Mouse (Mus musculus): Measurements from ENCODE around the gene Zdhhc14. TPM values are rescaled to one million over a fixed set of nuclear protein-coding genes. Genes with fewer than 3 reads are reported as not detected.

Gene Zdhhc14
- polyA plus RNA-seq, 1 experiment from 2014 or later: 1.5 TPM

DNA sequence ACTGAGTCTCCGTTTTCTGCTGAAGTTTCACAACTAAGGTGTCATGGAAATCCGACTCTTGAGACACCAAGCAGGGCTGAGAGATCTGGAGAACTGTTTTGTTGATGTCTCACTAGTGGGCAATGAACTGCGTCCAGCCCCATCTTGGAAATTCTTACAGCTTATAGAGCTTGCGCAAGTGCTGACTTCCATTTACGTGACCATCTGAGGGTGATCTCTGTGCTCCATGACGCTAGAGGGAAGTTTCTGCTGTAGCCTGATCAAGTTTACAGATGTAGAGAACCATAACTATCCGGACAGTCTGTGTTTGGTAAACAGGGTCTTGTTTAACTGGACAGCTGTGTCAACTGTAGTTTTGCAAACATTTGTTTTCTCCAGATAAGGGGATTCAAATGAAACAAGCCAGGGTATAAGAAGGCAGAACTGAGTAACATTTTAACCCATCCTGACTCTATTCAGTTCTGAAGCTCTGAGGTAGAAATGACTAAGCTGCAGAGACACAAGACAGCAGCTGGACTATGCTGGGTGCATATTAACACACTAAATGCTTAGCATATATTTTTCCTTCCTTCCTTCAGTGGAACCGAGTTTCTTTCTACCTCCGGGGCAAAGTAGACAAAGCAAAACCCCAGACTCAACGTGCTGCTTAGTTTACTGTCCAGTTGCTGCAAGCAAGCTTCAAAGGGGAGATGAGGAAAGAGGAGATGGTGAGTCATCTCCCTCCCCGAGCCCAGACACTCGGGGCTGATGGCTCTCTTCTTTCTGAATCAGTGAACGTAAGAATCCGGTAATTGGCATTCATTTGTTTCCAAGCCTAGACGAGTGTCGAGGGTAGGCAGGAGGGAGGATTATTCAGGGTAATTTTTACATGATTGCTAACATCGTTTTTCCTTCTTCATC is 77.0 kb downstream of the Zdhhc14 start:
- Histone ChIP-seq H3K9me3 (replicated peaks) (no peaks in the 10 kb centered on the region), H3K4me3 (no peak overlapping the region), H3K4me1 (no peaks in the 10 kb centered on the region), H3K27me3 (ENCODE audit: low read depth, poor library complexity, severe bottlenecking) (no peaks in the 10 kb centered on the region), H3K27ac (replicated peaks) (no peak overlapping the region), H3K36me3 (no peaks in the 10 kb centered on the region)
- 83% methylated on average over 17 of the region's 17 CpGs for WGBS
- DNase-seq (ENCODE audit: low spot score): no peak

DNA sequence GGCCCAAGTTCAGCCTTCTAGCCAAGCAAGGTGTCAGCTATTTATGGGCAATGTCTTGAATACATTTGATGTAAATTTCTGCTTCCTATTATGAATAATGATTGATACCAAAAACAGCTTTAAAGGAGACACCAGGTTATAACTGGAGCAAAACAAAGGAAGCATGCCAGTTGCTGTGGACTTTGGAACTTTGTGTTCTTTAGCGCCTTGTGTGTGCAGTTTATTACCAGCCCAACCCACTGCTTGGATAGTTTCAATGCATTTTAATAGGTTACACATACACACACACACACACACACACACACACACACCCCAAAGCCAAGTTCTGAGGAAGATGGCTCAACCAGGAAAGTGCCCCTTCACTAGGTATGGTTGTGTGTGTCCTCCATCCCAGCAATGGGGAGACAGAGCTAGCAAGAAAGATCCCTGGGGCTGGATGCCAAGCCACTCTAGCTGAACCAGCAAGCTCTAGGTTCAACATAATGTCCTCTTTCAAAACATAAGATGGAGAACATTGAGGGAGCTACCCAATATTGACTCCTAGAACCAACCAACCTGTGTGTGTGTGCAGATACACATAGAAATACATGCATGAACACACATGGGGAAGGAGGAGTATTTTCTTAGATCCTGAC is 79.9 kb downstream of the Zdhhc14 start:
- H3K9me3 ChIP-seq (replicated peaks): no peaks in the 10 kb centered on the region
- no peaks in the 10 kb centered on the region for H3K36me3 ChIP-seq
- 91% methylated on average over 1 of the region's 1 CpGs for WGBS
- no peak overlapping the region for H3K27ac ChIP-seq (replicated peaks)
- H3K4me1 ChIP-seq: no peaks in the 10 kb centered on the region
- H3K27me3 ChIP-seq (ENCODE audit: low read depth, poor library complexity, severe bottlenecking): no peaks in the 10 kb centered on the region
- no peak for DNase-seq (ENCODE audit: low spot score)
- H3K4me3 ChIP-seq: no peak overlapping the region

GRCm38 (mm10) chr17:5572745-5573420 is 80.5 kb downstream of the Zdhhc14 start:
- no peaks in the 10 kb centered on the region for H3K4me1 ChIP-seq
- H3K36me3 ChIP-seq: no peaks in the 10 kb centered on the region
- no peaks in the 10 kb centered on the region for H3K27me3 ChIP-seq (ENCODE audit: low read depth, poor library complexity, severe bottlenecking)
- H3K4me3 ChIP-seq: no peak overlapping the region
- H3K9me3 ChIP-seq (replicated peaks): no peaks in the 10 kb centered on the region
- no peak overlapping the region for H3K27ac ChIP-seq (replicated peaks)
- no peak for DNase-seq (ENCODE audit: low spot score)

DNA sequence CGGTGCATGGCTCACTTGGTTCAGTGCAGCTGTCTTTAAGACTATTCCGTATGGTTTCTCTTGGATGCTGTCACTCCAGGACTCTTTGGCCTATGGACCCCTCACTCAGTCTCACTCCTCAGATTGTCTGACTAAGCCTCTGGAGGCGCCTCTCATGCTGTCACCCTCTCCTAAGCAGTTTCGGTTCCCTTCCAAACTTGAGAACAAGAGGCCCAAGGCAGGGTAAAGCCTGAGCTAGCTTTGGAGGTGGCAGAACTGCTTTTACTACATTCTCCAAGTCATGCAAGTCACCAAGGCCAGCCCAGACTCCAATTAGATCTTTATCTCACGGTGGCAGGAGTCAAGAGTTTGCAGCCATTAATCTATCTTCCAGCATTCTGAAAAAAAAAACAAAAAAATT is 82.3 kb downstream of the Zdhhc14 start:
- Histone ChIP-seq H3K4me3 (no peak overlapping the region), H3K27ac (replicated peaks) (no peak overlapping the region), H3K36me3 (no peaks in the 10 kb centered on the region), H3K27me3 (ENCODE audit: low read depth, poor library complexity, severe bottlenecking) (no peaks in the 10 kb centered on the region), H3K9me3 (replicated peaks) (no peaks in the 10 kb centered on the region), H3K4me1 (no peaks in the 10 kb centered on the region)
- WGBS: 80% methylated on average over 5 of the region's 5 CpGs
- DNase-seq (ENCODE audit: low spot score): no peak

- Histone ChIP-seq H3K27me3 (ENCODE audit: low read depth, poor library complexity, severe bottlenecking) (no peaks in the 10 kb centered on the region), H3K36me3 (no peaks in the 10 kb centered on the region), H3K4me3 (no peak overlapping the region), H3K4me1 (no peaks in the 10 kb centered on the region), H3K27ac (replicated peaks) (no peak overlapping the region), H3K9me3 (replicated peaks) (no peaks in the 10 kb centered on the region)
- 81% methylated on average over 4 of the region's 4 CpGs for WGBS
- no peak for DNase-seq (ENCODE audit: low spot score)
Observed at GRCm38 (mm10) chr17:5575518-5575917, 83.2 kb downstream of the Zdhhc14 start.

- Histone ChIP-seq H3K9me3 (replicated peaks) (no peaks in the 10 kb centered on the region), H3K36me3 (no peaks in the 10 kb centered on the region), H3K27me3 (ENCODE audit: low read depth, poor library complexity, severe bottlenecking) (no peaks in the 10 kb centered on the region), H3K4me3 (no peak overlapping the region), H3K4me1 (peaks cover 17% of the 10 kb centered on the region), H3K27ac (replicated peaks) (no peak overlapping the region)
- 91% methylated on average over 3 of the region's 3 CpGs for WGBS
- no peak for DNase-seq (ENCODE audit: low spot score)
Observed at GRCm38 (mm10) chr17:5582232-5582631, 89.9 kb downstream of the Zdhhc14 start.

DNA sequence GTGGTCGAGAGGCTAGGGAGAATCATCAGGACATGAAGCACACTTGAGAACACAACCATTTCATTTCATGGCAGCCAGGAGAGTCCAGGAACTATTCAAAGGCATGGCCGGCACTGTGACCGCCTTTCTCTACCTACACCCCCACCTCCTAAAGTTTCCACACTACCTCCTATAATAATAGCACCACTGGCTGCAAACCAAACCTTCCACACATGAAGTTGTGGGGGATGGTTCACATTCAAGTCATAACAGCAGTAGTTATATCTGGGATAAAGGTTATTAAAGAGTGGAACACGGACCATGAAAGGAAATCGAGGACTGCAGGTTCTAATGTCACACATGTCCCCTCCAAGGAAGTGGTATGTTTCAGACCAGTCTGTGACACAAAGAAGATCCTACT is 90.6 kb downstream of the Zdhhc14 start:
- WGBS: 94% methylated on average over 5 of the region's 5 CpGs
- Histone ChIP-seq H3K4me3 (no peak overlapping the region), H3K27ac (replicated peaks) (peak overlapping the region; percentile 76), H3K36me3 (no peaks in the 10 kb centered on the region), H3K27me3 (ENCODE audit: low read depth, poor library complexity, severe bottlenecking) (no peaks in the 10 kb centered on the region), H3K9me3 (replicated peaks) (no peaks in the 10 kb centered on the region), H3K4me1 (peaks cover 17% of the 10 kb centered on the region)
- no peak for DNase-seq (ENCODE audit: low spot score)

DNA sequence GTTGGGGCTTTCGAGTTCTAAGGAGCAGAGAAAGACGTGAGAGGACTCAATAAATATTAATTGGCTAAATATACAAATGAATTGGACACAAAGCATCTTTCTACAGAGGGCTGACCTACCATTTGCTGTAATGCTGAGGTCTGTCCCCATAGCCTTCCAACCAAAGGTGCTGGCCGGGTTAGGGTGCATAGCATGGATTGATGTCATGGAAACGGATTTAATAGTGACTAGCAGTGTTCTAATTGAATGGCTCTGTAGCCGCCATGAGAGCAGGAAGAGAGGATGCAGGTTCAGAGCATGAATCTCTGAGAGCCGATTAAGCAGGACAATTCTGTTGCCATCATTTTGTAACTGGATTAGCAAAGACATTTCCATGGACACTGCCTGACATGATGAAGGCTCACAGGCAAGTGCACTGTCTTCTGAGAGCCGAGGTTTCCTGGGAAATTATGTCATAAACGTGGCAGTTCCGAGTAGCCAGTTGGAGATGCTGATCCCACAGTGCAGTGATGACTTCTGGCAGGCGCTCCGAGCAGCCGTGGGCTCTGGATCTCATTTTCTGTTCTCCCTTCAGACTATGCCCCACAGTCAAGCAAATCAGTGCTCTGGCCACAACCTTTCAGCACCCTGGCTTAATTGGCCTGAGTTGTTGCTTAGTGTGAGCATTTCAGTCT is 91.3 kb downstream of the Zdhhc14 start:
- Histone ChIP-seq H3K27me3 (ENCODE audit: low read depth, poor library complexity, severe bottlenecking) (no peaks in the 10 kb centered on the region), H3K27ac (replicated peaks) (peak overlapping the region; percentile 76), H3K36me3 (no peaks in the 10 kb centered on the region), H3K4me3 (peak overlapping the region; percentile 18; the same call in 1 of the 2 replicates), H3K4me1 (peaks cover 17% of the 10 kb centered on the region), H3K9me3 (replicated peaks) (no peaks in the 10 kb centered on the region)
- WGBS: 58% methylated on average over 12 of the region's 12 CpGs
- peak; percentile 18 for DNase-seq (ENCODE audit: low spot score)

- H3K9me3 ChIP-seq (replicated peaks): no peaks in the 10 kb centered on the region
- no peak for DNase-seq (ENCODE audit: low spot score)
- H3K4me1 ChIP-seq: peaks cover 8% of the 10 kb centered on the region
- H3K27ac ChIP-seq (replicated peaks): no peak overlapping the region
- no peak overlapping the region for H3K4me3 ChIP-seq
- WGBS: 73% methylated on average over 6 of the region's 6 CpGs
- no peaks in the 10 kb centered on the region for H3K27me3 ChIP-seq (ENCODE audit: low read depth, poor library complexity, severe bottlenecking)
- H3K36me3 ChIP-seq: no peaks in the 10 kb centered on the region
Observed at GRCm38 (mm10) chr17:5591604-5592209, 99.3 kb downstream of the Zdhhc14 start.

DNA sequence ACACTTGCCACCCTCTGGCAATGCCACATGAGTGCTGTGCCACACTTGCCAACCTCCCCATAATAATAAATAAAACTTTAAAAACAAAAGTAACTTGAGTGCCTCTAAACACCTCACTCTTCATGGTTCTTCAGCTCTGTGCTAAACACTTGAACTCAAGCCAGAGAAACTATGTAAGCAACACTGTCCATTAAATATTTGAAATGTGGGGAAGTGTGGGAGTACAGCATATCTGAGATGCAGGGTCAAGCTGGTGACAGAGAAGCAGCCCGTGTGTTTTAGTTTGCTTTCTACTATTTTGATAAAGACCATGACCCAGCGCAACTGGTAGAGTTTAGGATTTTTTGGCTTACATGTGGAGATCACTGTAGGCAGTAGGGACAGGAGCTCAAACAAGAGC is 100.7 kb downstream of the Zdhhc14 start:
- no peak overlapping the region for H3K27ac ChIP-seq (replicated peaks)
- no peaks in the 10 kb centered on the region for H3K9me3 ChIP-seq (replicated peaks)
- no peaks in the 10 kb centered on the region for H3K27me3 ChIP-seq (ENCODE audit: low read depth, poor library complexity, severe bottlenecking)
- 83% methylated on average over 2 of the region's 2 CpGs for WGBS
- no peak overlapping the region for H3K4me3 ChIP-seq
- no peaks in the 10 kb centered on the region for H3K36me3 ChIP-seq
- DNase-seq (ENCODE audit: low spot score): no peak
- peaks cover 8% of the 10 kb centered on the region for H3K4me1 ChIP-seq

DNA sequence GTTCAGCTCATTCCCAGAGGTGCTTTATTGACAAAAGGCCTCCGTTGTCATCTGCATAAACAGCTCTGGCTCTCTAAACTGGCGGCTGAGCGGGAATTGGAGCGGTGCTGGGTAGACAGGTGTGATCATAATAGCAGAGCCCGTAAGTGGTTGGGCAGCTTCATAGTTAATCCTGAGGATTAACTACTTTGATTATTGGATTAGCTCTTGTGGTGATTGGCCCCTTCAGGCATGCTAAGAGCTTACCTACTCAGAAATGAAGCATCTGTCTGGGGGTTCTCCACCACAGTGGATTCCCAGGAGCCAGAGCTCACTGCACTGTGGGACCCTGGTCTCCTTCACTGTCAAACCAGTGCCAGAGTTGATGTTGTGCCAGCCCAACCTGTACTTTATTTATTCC is 102.7 kb downstream of the Zdhhc14 start:
- Histone ChIP-seq H3K27me3 (ENCODE audit: low read depth, poor library complexity, severe bottlenecking) (no peaks in the 10 kb centered on the region), H3K27ac (replicated peaks) (no peak overlapping the region), H3K9me3 (replicated peaks) (no peaks in the 10 kb centered on the region), H3K4me1 (peaks cover 8% of the 10 kb centered on the region), H3K4me3 (no peak overlapping the region), H3K36me3 (no peaks in the 10 kb centered on the region)
- DNase-seq (ENCODE audit: low spot score): no peak
- 41% methylated on average over 5 of the region's 5 CpGs for WGBS

GRCm38 (mm10) chr17:5596490-5596889 is 104.1 kb downstream of the Zdhhc14 start:
- H3K4me1 ChIP-seq: peaks cover 8% of the 10 kb centered on the region
- no peaks in the 10 kb centered on the region for H3K36me3 ChIP-seq
- H3K9me3 ChIP-seq (replicated peaks): no peaks in the 10 kb centered on the region
- 65% methylated on average over 3 of the region's 3 CpGs for WGBS
- no peak for DNase-seq (ENCODE audit: low spot score)
- no peak overlapping the region for H3K4me3 ChIP-seq
- H3K27ac ChIP-seq (replicated peaks): no peak overlapping the region
- no peaks in the 10 kb centered on the region for H3K27me3 ChIP-seq (ENCODE audit: low read depth, poor library complexity, severe bottlenecking)

All from midbrain, embryonic 10.5 days (tissue).